Mouse (Mus musculus): ENCODE results near the gene Nkain4. TPM values are rescaled to one million over a fixed set of nuclear protein-coding genes. Genes with fewer than 3 reads are reported as not detected.

Nkain4 gene
- polyA plus RNA-seq, 1 experiment = 2.1 TPM

DNA sequence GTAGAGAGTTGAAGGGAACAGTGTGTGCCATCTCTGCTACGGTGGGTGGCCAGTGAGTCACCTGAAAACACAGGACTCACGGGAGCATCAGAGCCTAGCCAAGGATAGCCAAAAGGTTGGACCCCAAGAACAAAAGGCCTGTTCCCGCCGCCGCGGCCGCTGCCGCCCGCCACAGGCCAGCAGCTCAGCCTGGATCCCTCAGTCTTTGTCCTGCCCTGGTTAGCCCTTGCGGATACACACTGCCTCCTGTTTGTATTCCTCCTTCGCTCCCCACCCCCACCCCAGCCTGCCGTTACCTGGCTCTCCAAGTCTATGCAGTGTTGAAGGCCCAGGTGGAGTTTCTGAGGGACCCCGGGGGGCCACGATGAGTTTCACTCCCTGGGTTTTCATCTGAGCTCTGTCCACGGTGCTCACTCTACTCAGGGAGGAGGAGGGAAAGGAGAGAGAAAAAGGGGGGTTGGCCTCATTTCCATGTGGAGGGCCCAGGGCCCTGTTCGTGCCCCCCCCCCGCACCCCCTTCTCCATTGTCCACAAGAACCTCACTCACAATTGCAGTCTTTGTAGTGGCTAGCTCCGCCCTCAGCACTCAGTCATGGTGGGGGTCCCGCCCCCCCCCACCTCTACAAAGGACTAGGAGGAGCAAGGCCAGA is 65.1 kb downstream of the Nkain4 start:
- WGBS = 14% methylated on average over 19 of the region's 19 CpGs
- H3K36me3 ChIP-seq (ENCODE audit: control insufficient read depth, insufficient read depth, low read length) = no peaks in the 10 kb centered on the region
- H3K4me1 ChIP-seq (ENCODE audit: control insufficient read depth, insufficient read depth, insufficient read length, low read length) = peaks cover 3% of the 10 kb centered on the region
- no peak overlapping the region for H3K4me3 ChIP-seq (ENCODE audit: low read depth, low read length)
- TF ChIP-seq POLR2A (IDR thresholded peaks at IDR 0.05; ENCODE audit: low read depth, low read length) = no peak
- H3K27ac ChIP-seq (ENCODE audit: insufficient read depth, low read depth, low read length) = no peak overlapping the region
- peaks cover 49% of the 10 kb centered on the region for H3K27me3 ChIP-seq (ENCODE audit: control insufficient read depth, insufficient read depth, low read length)

DNA sequence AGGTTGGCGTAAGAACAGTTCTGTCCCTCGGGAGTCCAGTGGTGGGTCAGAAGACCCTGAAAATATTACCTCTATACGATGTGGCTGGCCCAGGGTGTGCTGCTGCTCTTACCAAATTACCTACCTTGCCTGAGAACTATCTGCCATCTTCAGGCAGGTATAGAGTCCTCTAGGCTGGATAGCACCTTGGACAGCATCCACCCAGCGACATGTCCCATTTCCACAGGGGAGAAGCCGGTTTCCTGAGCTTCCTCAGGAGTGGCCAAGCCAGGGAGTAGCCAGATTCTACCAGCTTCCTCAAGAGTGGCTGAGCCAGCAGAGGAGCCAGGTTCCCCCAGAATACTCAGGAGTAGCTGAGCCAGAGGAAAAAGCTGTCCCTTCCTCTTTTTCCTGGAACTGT is 69.2 kb downstream of the Nkain4 start:
- TF ChIP-seq CTCF (IDR thresholded peaks at IDR 0.05; ENCODE audit: extremely low read depth, insufficient read length, insufficient replicate concordance, low read depth, low read length) (no peak), POLR2A (IDR thresholded peaks at IDR 0.05; ENCODE audit: low read depth, low read length) (no peak)
- H3K4me3 ChIP-seq (ENCODE audit: low read depth, low read length) = no peak overlapping the region
- WGBS = 42% methylated on average over 5 of the region's 5 CpGs
- no peak overlapping the region for H3K27ac ChIP-seq (ENCODE audit: insufficient read depth, low read depth, low read length)
- no peaks in the 10 kb centered on the region for H3K36me3 ChIP-seq (ENCODE audit: control insufficient read depth, insufficient read depth, low read length)
- no peaks in the 10 kb centered on the region for H3K4me1 ChIP-seq (ENCODE audit: control insufficient read depth, insufficient read depth, insufficient read length, low read length)
- H3K27me3 ChIP-seq (ENCODE audit: control insufficient read depth, insufficient read depth, low read length) = peaks cover 10% of the 10 kb centered on the region; the same call in 1 of the 2 replicates

Other genes starting within 250 kb of the Nkain4 start
- gene Dido1, start 244.7 kb downstream of the Nkain4 start, polyA plus RNA-seq (2012; rRNA removed) = 4.5 and 7.3 TPM in 2 replicates
- gene Gid8, start 244.6 kb downstream of the Nkain4 start, polyA plus RNA-seq (2012; rRNA removed) = 9.2 and 20.3 TPM in 2 replicates
- 13.4 and 15.8 TPM in 2 replicates for gene Slc17a9, start 229.4 kb downstream of the Nkain4 start, polyA plus RNA-seq (2012; rRNA removed)
- gene Bhlhe23, start 177.8 kb downstream of the Nkain4 start, polyA plus RNA-seq (2012; rRNA removed) = not detected in 2 replicates
- gene Ythdf1, start 33.8 kb downstream of the Nkain4 start, polyA plus RNA-seq (2012; rRNA removed) = 7.0 and 12.0 TPM in 2 replicates
- gene Birc7, start 25.7 kb downstream of the Nkain4 start, polyA plus RNA-seq (2012; rRNA removed) = not detected in 2 replicates
- 30.2 and 47.9 TPM in 2 replicates for gene Arfgap1, start 12.5 kb upstream of the Nkain4 start, polyA plus RNA-seq (2012; rRNA removed)
- gene Col20a1, start 31.8 kb upstream of the Nkain4 start, polyA plus RNA-seq (2012; rRNA removed) = 1.5 and 2.9 TPM in 2 replicates
- gene Chrna4, start 88.8 kb upstream of the Nkain4 start, polyA plus RNA-seq (2012; rRNA removed) = 0.04 TPM in 2 replicates
- 0.29 and 0.51 TPM in 2 replicates for gene Kcnq2, start 180.6 kb upstream of the Nkain4 start, polyA plus RNA-seq (2012; rRNA removed)
- 1.6 and 3.4 TPM in 2 replicates for gene Eef1a2, start 202.3 kb upstream of the Nkain4 start, polyA plus RNA-seq (2012; rRNA removed)
- 98.4 and 174 TPM in 2 replicates for gene Ppdpf, start 232.5 kb upstream of the Nkain4 start, polyA plus RNA-seq (2012; rRNA removed)
- 6.2 and 9.5 TPM in 2 replicates for gene Ptk6, start 248.1 kb upstream of the Nkain4 start, polyA plus RNA-seq (2012; rRNA removed)

Measured in small intestine, adult 2 months (tissue).